Mouse (Mus musculus) brain, adult 2 months (tissue): Measurements from ENCODE around the gene Btf3l4.

Experiments
- DNase-seq: peaks from one replicate; pipeline ENCODE4 v3.0.0; 2011; ENCODE audit warnings: low read depth, low spot score

Gene Btf3l4

DNA sequence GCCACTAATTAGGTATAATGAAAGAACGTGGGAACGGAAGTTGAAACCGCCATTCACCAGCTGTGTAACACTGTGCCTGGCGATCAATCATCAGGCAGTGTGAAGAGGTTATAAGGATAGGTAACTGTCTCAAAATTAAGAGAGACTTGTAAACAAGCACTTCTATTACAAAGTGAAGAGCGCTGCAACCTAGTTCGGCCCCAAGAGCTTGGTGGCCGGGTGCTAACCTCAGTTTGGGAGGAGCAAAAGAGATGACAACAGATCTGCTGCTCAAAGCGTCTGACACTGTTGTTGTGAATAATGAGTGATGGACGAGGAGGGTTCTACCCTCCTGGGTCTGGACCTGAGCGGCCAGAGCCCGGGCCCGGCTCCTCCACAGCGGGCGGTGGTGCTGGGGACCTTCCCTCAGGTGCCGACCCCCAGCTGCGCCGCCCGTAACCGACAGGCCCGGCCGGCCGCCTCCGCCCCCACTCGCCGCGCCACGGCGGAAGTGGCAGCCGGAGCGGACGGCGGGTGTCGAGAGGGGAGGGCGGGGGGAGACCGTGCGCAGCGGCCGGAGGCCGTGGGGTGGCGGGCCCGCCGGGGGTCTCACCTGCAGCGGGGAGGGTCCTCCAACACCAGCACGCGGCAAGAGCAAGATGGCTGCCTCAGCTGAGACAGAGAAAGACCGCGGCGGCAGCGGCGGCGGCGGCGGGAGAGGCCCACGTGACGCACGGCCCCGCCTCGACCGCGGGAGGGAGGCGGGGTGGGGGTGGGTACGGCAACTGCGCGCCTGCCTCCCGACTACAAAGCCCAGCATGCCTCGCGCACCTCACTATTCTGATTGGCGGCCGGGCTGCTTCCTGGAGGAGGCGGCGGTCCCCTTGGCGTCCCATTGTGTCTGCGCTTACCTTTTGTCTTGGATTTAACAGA, at the start of gene Btf3l4:
TSS of gene Btf3l4 (minus strand) at position 699 of the 912 bp plus-strand sequence.
- peak; percentile 97 for DNase-seq

GRCm38 (mm10) chr4:108878963-108879822, 45.8 kb upstream of the Btf3l4 start, which contains the start of gene Rab3b:
Gene Rab3b, plus strand, starts transcription at chr4:108879063.
- DNase-seq = peak; percentile 59

DNA sequence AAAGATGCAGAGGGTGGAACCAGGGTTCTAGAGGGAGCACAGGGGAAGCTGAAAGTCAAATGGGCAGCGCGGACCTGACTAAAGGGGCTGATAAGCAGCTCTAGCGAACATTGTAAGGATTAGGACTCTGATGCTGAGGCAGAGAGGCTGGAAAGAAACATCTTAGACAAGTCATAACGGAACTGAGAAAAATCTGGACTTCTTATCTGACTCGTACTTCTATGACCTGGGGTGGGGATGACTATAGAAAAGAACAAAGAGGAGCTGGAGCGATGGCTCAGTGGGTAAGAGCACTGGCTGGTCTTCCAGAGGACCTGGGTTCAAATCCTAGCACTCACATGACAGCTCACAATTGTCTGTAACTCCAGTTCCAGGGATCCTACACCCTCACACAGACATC, 44.5 kb upstream of the Btf3l4 start:
- no peak for DNase-seq

GRCm38 (mm10) chr4:108873746-108874145, 40.3 kb upstream of the Btf3l4 start:
- DNase-seq = no peak

- peak; percentile 94 for DNase-seq
Measured at GRCm38 (mm10) chr4:108869730-108870374, 36.4 kb upstream of the Btf3l4 start.

GRCm38 (mm10) chr4:108866806-108867205, 33.4 kb upstream of the Btf3l4 start:
- no peak for DNase-seq

GRCm38 (mm10) chr4:108848505-108848848, 15.1 kb upstream of the Btf3l4 start, which contains the start of gene A730015C16Rik:
Gene A730015C16Rik, minus strand, starts transcription at chr4:108848619.
- DNase-seq = peak; percentile 22

GRCm38 (mm10) chr4:108847715-108848504, 14.5 kb upstream of the Btf3l4 start, which contains the start of gene Kti12:
Gene Kti12, plus strand, starts transcription at chr4:108847785.
- peak; percentile 96 for DNase-seq

GRCm38 (mm10) chr4:108845824-108846569, 12.6 kb upstream of the Btf3l4 start:
- DNase-seq = no peak

DNA sequence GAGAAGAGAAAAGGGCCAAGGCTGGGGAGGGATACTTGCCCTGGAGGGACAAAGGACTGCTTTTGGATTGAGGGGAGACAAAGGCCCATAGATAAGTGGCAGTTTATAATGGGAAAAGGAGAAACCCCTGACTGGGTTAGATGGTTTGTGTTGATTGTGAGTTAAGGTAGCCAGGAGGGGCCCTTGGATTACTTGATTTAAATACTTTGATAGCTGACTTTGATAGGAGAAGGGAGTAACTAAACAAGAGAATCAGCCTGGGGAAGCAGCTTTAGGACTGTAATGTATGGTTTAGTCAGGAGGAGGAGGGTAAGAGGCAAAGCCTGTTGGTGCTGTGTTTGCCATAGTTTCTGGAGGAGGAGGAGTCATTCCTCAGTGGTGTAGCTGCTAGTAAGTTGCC, 9.9 kb upstream of the Btf3l4 start:
- DNase-seq = no peak

DNA sequence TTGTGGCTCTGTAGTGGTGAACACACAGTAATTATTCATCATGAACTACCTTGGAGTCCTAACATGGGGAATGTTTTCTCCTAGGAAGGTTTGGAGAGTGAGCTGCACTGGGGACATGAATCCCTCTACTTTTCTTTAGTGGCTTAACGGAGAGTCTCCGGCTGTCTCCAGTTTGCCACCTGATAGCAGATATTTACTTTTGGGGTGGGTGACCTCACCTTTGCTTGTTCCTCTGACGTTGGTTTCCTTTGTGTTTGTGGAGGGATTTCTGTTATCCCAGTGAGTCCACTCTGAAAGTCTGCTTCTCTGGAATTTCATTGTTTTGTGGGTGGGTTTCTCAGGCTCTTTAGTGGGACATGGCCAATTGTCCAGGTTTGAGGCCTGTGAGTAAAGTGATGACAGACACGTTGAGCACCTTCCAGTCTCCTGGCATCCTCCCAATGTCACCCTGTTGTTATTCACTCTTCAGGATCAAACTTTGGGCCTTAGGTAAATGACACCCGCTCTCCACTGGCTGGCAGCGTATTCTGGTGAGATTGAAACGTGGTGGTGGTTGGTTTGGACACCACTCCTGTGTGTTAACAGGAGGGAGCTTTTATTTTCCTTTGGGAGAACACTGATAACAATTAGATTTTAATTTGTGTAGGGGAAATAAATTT, 8.6 kb upstream of the Btf3l4 start:
- no peak for DNase-seq

DNA sequence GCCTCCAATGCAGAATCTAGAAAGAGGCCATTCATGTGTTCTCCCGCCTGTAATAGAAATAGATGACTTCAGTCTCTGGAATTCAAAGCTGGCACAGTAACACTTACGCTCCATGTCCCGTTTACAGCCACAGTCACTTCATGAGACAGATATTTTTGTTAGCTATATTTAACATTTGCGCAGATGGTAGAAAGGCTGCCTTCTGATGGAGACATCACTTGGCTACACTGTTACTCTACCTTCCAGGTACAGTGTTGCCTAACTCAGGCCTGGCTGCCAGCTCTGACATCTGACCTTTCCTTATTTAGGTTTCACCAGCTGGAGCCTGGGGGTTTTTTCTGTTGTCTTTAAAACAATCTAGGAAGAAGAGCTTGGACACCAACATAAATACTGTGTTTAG, 4.6 kb upstream of the Btf3l4 start:
- DNase-seq = peak; percentile 91

- DNase-seq = no peak
Measured at GRCm38 (mm10) chr4:108835496-108835895, 2.1 kb upstream of the Btf3l4 start.

GRCm38 (mm10) chr4:108834971-108835311, 1.5 kb upstream of the Btf3l4 start:
- peak; percentile 14 for DNase-seq

- peak; percentile 96 for DNase-seq
Measured at GRCm38 (mm10) chr4:108834115-108834970, 929 bp upstream of the Btf3l4 start, which contains the start of gene Txndc12. Gene Txndc12, plus strand, starts transcription at chr4:108834601.

- DNase-seq = no peak
Measured at GRCm38 (mm10) chr4:108833828-108834114, 357 bp upstream of the Btf3l4 start.

GRCm38 (mm10) chr4:108830698-108831097, 2.7 kb downstream of the Btf3l4 start:
- DNase-seq = peak; percentile 62

DNA sequence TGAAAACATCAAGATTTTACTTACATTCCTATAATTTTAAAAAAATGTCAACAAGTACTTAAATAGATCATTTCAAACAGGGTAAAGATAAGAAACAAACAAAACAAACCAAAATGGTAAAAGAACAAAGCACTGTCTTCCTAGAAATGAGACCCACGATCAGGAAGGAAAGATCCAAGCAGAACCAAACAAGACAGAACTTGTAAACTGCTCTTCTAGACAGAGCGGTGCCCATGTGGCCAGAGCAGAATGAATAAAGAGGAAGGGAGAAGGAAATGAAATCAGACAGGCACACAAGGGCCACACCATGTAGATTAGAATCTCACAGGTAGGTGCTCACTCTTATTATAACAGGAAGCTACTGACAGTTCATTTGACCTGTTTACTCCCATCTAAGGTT, 6.8 kb downstream of the Btf3l4 start:
- no peak for DNase-seq

DNA sequence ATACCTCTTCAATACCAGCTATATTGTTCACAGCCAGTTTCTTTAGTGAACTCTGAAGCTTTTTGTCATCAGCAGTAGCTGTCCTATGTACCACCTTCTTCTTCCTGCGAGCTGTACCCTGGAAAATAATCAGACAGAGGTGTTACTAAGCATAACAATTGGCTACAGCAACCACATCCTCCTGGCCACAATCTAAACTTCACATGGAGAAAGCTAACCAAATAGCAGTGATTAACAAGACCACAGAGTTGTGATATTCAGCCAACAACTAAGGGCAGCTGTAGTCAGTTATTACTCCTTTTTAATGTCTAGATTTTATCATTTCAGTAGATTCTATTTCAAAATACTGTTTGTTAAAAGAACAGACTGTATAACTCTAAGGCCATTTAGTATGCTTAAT, 7.3 kb downstream of the Btf3l4 start:
- no peak for DNase-seq
